Mouse (Mus musculus): ENCODE results near the gene Nrxn1.

DNA sequence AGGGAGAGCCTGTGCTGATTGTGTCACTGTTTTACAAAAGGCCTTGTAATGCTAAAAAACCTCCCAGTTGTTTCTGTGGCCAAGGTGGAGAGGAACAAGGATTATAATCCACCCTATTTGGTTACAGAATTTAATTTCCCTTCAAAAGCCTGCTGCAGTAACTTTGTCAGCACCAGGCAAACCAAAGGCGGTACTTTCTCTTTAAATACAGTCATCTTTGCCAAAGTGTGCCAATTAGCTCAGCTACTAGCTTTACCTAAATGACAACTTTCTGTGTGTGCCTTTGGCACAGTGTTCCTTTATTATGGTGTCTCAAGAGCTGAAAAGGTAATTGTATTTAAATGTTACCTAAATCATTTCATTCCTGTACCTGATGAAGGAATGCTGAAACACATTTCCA is 1053.6 kb downstream of the Nrxn1 start:
- TF ChIP-seq CTCF (IDR thresholded peaks at IDR 0.05; ENCODE audit: low read depth, low read length), result no peak
- no peak for TF ChIP-seq GATA1 (IDR thresholded peaks at IDR 0.05; ENCODE audit: borderline replicate concordance, low read length)

Measured in G1E (cell line).